Mouse (Mus musculus) thymus, adult 2 months (tissue): ENCODE results near the gene Maea. TPM values are rescaled to one million over a fixed set of nuclear protein-coding genes. Genes with fewer than 3 reads are reported as not detected.

Experiments used
- DNase-seq: peaks from one replicate; pipeline ENCODE4 v3.0.0; 2021
- H3K27ac ChIP-seq: fragments of 200-500 bp; 2 replicates; pipeline ENCODE4 v1.5.1; 2012; ENCODE audit warnings: low read length, control low read depth; ENCODE audit not compliant: control insufficient read depth, insufficient read depth
- H3K27me3 ChIP-seq: fragments of 200-500 bp; 2 replicates; pipeline ENCODE4 v1.6.1; 2012; ENCODE audit warnings: mild to moderate bottlenecking, low read length, moderate library complexity, mixed read lengths; ENCODE audit not compliant: control insufficient read depth, insufficient read depth
- H3K36me3 ChIP-seq: fragments of 200-500 bp; 2 replicates; pipeline ENCODE4 v1.6.1; 2012; ENCODE audit warnings: mild to moderate bottlenecking, low read length, moderate library complexity; ENCODE audit not compliant: control insufficient read depth, insufficient read depth
- H3K4me1 ChIP-seq: fragments of 200-500 bp; replicated peaks from 2 replicates; pipeline ENCODE4 v1.6.1; 2012; ENCODE audit warnings: low read length; ENCODE audit not compliant: control insufficient read depth, insufficient read depth
- H3K4me3 ChIP-seq: fragments of 200-500 bp; 2 replicates; pipeline ENCODE4 v1.5.1; 2012; ENCODE audit warnings: mild to moderate bottlenecking, low read length, control low read depth, moderate library complexity; ENCODE audit not compliant: control insufficient read depth, insufficient read depth
- CTCF ChIP-seq: fragments of 200-500 bp; IDR thresholded peaks from 2 replicates; pipeline ENCODE4 v1.5.1; 2012; ENCODE audit warnings: mild to moderate bottlenecking, control low read depth, low read length, moderate library complexity, borderline replicate concordance; ENCODE audit not compliant: control insufficient read depth, poor library complexity, insufficient read depth; ENCODE audit errors: extremely low read depth
- POLR2A ChIP-seq: fragments of 200-500 bp; IDR thresholded peaks from 2 replicates; pipeline ENCODE4 v1.6.1; 2012; ENCODE audit warnings: mild to moderate bottlenecking, low read length, control low read depth, moderate library complexity; ENCODE audit not compliant: control insufficient read depth, poor library complexity, insufficient read depth; ENCODE audit errors: extremely low read depth
- WGBS: fragments of 180-500 bp; shearing (Covaris S2); methylation state at CpG from one replicate; pipeline ENCODE4 v1.1.7; 2018; 5-methylcytosine and 5-hydroxymethylcytosine counted together
- polyA plus RNA-seq: library from polyadenylated mRNA; depleted of rRNA; stranded (reverse); fragments of >200 nt; gene quantifications from 2 replicates; pipeline ENCODE4 v1.2.3, GENCODE M21; 2012

Gene Maea
- polyA plus RNA-seq, 1 experiment: 130 TPM

- peaks cover 51% of the 10 kb centered on the region for H3K36me3 ChIP-seq
- H3K4me3 ChIP-seq: no peak overlapping the region
- no peaks in the 10 kb centered on the region for H3K27me3 ChIP-seq
- WGBS: 72% methylated on average over 18 of the region's 18 CpGs
- H3K27ac ChIP-seq: no peak overlapping the region
- H3K4me1 ChIP-seq: no peaks in the 10 kb centered on the region; the same call in 1 of the 2 replicates
- no peak for TF ChIP-seq POLR2A
- no peak for DNase-seq
Measured at GRCm38 (mm10) chr5:33372331-33373038, 37.2 kb downstream of the Maea start.

- DNase-seq: peak; percentile 10
- WGBS: 15% methylated on average over 6 of the region's 6 CpGs
- peaks cover 12% of the 10 kb centered on the region for H3K36me3 ChIP-seq
- H3K27me3 ChIP-seq: no peaks in the 10 kb centered on the region
- peak overlapping the region; percentile 60; the same call in 1 of the 2 replicates for H3K4me3 ChIP-seq
- peak overlapping the region; percentile 86; the same call in 1 of the 2 replicates for H3K27ac ChIP-seq
- no peak for TF ChIP-seq CTCF
- no peak for TF ChIP-seq POLR2A
- H3K4me1 ChIP-seq: peaks cover 4% of the 10 kb centered on the region
Measured at GRCm38 (mm10) chr5:33377176-33377575, 41.9 kb downstream of the Maea start.

- Histone ChIP-seq H3K36me3 (peaks cover 5% of the 10 kb centered on the region), H3K4me1 (peaks cover 4% of the 10 kb centered on the region), H3K4me3 (peak overlapping the region; percentile 60), H3K27me3 (no peaks in the 10 kb centered on the region), H3K27ac (peak overlapping the region; percentile 86)
- peak; percentile 64 for DNase-seq
- no peak for TF ChIP-seq POLR2A
- TF ChIP-seq CTCF: no peak
- under 1% methylated on average over 21 of the region's 21 CpGs for WGBS
Measured at GRCm38 (mm10) chr5:33377801-33378301, 42.5 kb downstream of the Maea start.

- peak; percentile 89; the same call in 1 of the 2 replicates for TF ChIP-seq POLR2A
- TF ChIP-seq CTCF: 0 out of 2 replicates have a peak, but pooled peaks have one; percentile 49
- no peaks in the 10 kb centered on the region; the same call in 1 of the 2 replicates for H3K36me3 ChIP-seq
- no peaks in the 10 kb centered on the region for H3K27me3 ChIP-seq
- H3K4me1 ChIP-seq: peaks cover 4% of the 10 kb centered on the region
- under 1% methylated on average over 46 of the region's 46 CpGs for WGBS
- peak; percentile 99 for DNase-seq
- peak within 1 kb of the TSS; percentile 88 for H3K27ac ChIP-seq
- peak within 1 kb of the TSS; percentile 67 for H3K4me3 ChIP-seq
Measured at GRCm38 (mm10) chr5:33378302-33378854, 43.1 kb downstream of the Maea start, which contains the start of gene Uvssa. Gene Uvssa (plus strand): TSS chr5:33378549.

DNA sequence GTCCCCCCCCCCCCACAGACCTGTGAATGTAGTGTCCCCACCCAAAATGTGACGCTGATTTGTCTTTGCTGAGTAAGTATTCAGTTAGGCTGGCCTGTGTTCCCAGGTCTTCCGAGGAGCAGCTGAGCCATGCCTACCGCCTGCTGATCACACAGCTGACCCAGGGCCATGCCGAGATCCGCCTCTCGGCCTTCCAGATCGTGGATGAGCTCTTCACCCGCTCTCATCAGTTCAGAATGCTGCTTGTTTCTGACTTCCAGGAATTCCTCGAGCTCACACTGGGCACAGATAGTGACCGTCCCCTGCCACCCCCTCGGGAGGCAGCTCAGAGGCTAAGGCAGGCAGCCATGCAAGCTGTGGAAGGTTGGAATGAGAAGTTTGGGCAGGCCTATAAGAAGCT, 52.2 kb downstream of the Maea start:
- Histone ChIP-seq H3K4me3 (no peak overlapping the region), H3K27me3 (no peaks in the 10 kb centered on the region), H3K4me1 (no peaks in the 10 kb centered on the region), H3K27ac (no peak overlapping the region), H3K36me3 (no peaks in the 10 kb centered on the region)
- DNase-seq: no peak
- TF ChIP-seq POLR2A: no peak
- TF ChIP-seq CTCF: no peak
- WGBS: 95% methylated on average over 11 of the region's 11 CpGs

- TF ChIP-seq POLR2A: no peak
- peak; percentile 83 for TF ChIP-seq CTCF
Measured at GRCm38 (mm10) chr5:33393803-33394202, 58.5 kb downstream of the Maea start.

More at GRCm38 (mm10) chr5:33393803-33394202, 58.5 kb downstream of the Maea start:
- WGBS: 28% methylated on average over 7 of the region's 7 CpGs
- peak; percentile 74 for DNase-seq
- H3K36me3 ChIP-seq: no peaks in the 10 kb centered on the region
- H3K4me1 ChIP-seq: no peaks in the 10 kb centered on the region
- no peak overlapping the region for H3K27ac ChIP-seq
- no peak overlapping the region for H3K4me3 ChIP-seq
- no peaks in the 10 kb centered on the region for H3K27me3 ChIP-seq
